Mouse (Mus musculus): ENCODE results near the gene 5330417H12Rik.

Gene 5330417H12Rik

DNA sequence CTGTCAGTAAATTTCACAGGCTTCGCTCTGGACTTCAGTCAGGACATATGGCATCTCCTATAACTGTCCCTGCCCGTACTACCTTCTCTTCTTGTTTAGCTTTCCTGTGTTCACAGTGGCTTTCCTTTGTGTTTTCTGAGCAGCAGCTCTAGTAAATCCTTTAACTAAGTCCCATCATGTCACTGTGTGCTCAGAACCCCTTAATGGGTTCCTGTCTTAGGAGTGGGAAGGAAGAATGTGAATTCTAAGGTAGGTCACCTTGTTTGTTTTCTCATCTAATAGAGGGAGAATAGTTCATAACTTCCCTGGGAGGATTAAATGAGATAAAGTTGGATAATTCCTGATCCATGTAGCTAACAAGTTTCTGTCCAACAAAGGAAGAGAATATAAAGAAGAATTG lies at the start of gene 5330417H12Rik:
5330417H12Rik (minus strand) TSS at position 101 of the 400 bp plus-strand sequence.
- DNase-seq (ENCODE audit: low read depth), result no peak

- no peak for DNase-seq (ENCODE audit: low read depth)
These were observed 43.6 kb upstream of the 5330417H12Rik start for GRCm38 (mm10) chr7:107668514-107668913.

DNA sequence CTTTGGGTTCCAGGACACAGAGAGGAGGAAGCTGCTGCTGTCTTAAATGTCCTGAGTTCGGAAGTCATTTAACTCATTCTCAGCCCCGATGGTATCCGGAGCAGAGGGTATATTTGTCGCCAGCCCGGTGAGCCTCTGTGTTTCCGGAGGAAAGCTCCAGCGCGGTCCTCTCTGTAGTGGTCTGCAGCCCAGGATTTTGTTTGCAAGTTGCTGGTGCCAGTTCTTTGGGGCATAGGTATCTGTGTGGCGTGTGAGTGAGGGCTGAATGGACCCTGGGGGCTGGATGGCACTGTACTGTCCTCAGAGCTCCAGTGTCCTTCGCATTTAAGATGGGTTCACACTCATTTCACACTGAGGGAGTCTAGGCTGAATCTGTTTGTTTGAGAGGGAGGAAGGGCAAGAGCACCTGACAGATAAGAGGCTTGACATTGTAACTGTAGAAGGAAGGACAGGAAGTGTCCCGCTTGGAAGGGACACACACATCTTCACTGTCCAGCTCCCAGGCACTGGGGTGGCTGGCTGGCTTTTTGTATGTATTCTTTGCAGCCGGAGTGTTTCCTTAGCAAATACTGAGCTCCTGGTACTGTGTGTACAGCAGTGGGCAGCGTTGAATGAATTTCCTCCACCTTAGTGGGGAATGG lies 41.4 kb upstream of the 5330417H12Rik start:
- DNase-seq (ENCODE audit: low read depth), result no peak

- no peak for DNase-seq (ENCODE audit: low read depth)
These were observed 40.8 kb upstream of the 5330417H12Rik start for GRCm38 (mm10) chr7:107665586-107666261.

GRCm38 (mm10) chr7:107665221-107665585 lies 40.2 kb upstream of the 5330417H12Rik start:
- no peak for DNase-seq (ENCODE audit: low read depth)

- DNase-seq (ENCODE audit: low read depth), result peak; percentile 75
These were observed 39.4 kb upstream of the 5330417H12Rik start for GRCm38 (mm10) chr7:107664063-107665056.

DNA sequence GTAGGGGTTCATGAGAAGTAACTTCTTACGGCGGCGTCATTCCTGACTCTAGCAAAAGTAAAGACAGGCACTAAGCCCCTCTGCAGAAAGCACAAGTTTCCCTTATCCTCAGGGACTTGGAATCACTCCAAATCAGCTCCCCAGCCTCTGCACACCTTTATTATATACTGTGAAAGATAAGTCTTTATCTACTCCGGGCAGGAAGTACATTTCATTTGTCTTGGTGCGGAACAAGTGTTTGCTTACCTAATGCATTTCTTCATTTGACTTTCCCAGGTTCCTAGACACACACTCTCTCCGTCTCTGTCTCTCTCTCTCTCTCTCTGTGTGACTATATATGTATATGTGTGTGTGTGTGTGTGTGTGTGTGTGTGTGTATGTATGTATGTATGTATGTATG lies 38.7 kb upstream of the 5330417H12Rik start:
- DNase-seq (ENCODE audit: low read depth), result no peak

- no peak for DNase-seq (ENCODE audit: low read depth)
These were observed 36.9 kb upstream of the 5330417H12Rik start for GRCm38 (mm10) chr7:107661843-107662281.

GRCm38 (mm10) chr7:107661189-107661842 lies 36.4 kb upstream of the 5330417H12Rik start:
- peak; percentile 82 for DNase-seq (ENCODE audit: low read depth)

DNA sequence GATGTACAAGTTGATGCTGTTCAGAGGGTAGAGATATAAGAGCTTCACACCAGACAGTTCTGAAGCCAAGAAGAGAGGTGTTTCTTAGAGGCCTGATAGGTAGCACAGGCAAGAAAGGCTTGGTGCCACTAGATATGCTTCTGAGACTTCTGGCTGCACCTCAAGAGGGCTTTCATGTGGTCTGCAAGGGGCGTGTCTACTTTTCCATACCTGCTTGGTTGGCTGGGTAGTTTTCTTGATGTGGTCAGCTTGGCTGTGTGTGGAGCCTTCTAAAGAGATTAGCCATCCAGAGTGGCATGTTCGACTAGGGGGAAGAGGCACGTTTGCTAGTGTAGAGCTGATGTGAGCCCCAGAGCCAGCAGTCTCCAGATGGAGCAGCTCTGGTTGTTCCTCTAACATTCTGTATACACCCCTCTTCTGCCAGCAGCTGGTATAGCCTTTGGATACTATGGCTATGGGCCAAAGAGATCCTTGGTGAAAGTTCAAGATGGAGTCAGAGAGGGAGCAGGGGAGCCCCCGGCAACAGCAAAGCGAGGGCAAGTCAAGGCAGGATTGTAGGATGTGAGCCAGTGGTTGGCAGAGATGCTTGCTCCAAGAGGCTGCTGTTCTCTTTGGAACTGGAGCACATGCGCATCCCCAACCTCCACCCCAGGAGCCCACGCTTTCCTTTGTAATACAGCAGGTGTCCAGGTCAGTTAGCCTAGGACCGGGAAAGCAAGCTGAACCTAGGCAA lies 34.4 kb upstream of the 5330417H12Rik start:
- peak; percentile 36 for DNase-seq (ENCODE audit: low read depth)

- DNase-seq (ENCODE audit: low read depth), result no peak
These were observed 31.5 kb upstream of the 5330417H12Rik start for GRCm38 (mm10) chr7:107656451-107656850.

DNA sequence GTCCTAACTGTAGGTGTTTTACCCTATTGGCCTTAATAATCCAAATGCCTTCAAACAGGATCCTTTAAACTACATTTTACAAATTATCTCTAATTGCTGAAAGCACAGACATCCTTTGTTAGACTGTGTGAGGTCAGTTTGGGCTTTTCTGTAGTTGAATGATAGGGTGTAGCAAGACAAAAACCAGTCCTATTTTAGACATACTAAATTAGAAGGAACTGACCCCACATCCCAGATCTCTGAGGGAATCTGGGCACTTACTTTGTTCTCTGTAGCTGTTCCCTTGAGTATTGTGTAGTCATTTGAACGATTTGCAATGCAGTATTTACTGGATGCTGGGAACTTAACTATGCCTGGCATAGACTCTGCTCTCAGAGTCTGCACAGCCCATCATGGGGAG lies 26.9 kb upstream of the 5330417H12Rik start:
- no peak for DNase-seq (ENCODE audit: low read depth)

- DNase-seq (ENCODE audit: low read depth), result no peak
These were observed 25.0 kb upstream of the 5330417H12Rik start for GRCm38 (mm10) chr7:107649990-107650389.

GRCm38 (mm10) chr7:107648937-107649688 lies 24.2 kb upstream of the 5330417H12Rik start:
- DNase-seq (ENCODE audit: low read depth), result no peak

GRCm38 (mm10) chr7:107644987-107645386 lies 20.0 kb upstream of the 5330417H12Rik start:
- DNase-seq (ENCODE audit: low read depth), result no peak

DNA sequence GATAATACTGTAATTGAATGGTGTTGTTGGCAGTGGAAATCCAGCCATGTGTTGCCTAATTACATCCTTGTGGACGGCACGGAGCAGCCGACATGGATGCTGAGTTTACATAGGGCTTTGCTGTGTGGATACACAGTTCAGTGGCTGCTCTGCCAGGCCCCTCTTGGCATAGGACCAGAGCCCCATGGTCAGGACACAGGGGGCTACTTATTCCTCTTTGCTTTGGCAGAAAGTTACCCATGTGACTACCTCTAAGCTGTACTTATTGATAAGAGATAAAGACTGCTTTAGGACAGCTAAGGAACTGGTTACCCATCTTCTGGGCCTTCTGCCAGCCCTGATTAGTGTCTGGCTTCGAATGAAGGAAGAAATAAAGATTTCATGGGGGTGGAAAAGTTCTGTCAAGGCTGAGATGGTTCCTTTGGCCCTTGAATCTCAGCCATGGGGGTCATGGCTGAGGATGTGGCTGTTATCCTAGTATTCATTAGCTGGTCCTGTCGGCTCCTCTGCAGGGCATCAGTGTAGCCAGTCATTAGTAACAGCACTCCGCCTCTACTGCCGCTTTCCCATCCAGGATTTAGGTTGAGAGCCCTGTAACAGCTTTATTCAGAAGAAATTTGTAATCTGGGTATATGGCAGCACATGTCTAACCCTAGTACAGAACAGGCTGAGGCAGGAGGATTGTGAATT lies 17.8 kb upstream of the 5330417H12Rik start:
- no peak for DNase-seq (ENCODE audit: low read depth)

- no peak for DNase-seq (ENCODE audit: low read depth)
These were observed 13.1 kb upstream of the 5330417H12Rik start for GRCm38 (mm10) chr7:107638026-107638425.

GRCm38 (mm10) chr7:107637398-107637797 lies 12.4 kb upstream of the 5330417H12Rik start:
- DNase-seq (ENCODE audit: low read depth), result no peak

- no peak for DNase-seq (ENCODE audit: low read depth)
These were observed 8.2 kb upstream of the 5330417H12Rik start for GRCm38 (mm10) chr7:107633201-107633600.

GRCm38 (mm10) chr7:107628383-107628782 lies 3.4 kb upstream of the 5330417H12Rik start:
- no peak for DNase-seq (ENCODE audit: low read depth)
